Mouse (Mus musculus) liver, embryonic 11.5 days (tissue): ENCODE results near the gene Kcnj5. TPM values are rescaled to one million over a fixed set of nuclear protein-coding genes. Genes with fewer than 3 reads are reported as not detected.
A peak's percentile ranks its signal among the peaks of the same experiment; 100 is the strongest.

Experiments
- ATAC-seq: fragments of 200-750 bp; cut with Nextera tagmentation; replicated peaks from 2 replicates; pipeline ENCODE4 v1.8.0; 2017; ENCODE audit warnings: moderate number of reproducible peaks, mild to moderate bottlenecking, moderate TSS enrichment, moderate library complexity; ENCODE audit not compliant: low FRiP score
- DNase-seq: peaks from one replicate; pipeline ENCODE4 v3.0.0-alpha.2; 2017; ENCODE audit warnings: low spot score
- H3K27ac ChIP-seq: fragments of 300-500 bp; sonication (generic); 2 replicates; pipeline ENCODE4 v1.5.1; 2014; ENCODE audit warnings: mild to moderate bottlenecking, low read depth, low read length, control low read depth
- H3K27me3 ChIP-seq: fragments of 300-500 bp; sonication (generic); replicated peaks from 2 replicates; pipeline ENCODE4 v1.6.1; 2014; ENCODE audit warnings: low read length, mixed read lengths; ENCODE audit not compliant: control insufficient read depth, insufficient read depth
- H3K36me3 ChIP-seq: fragments of 300-500 bp; sonication (generic); 2 replicates; pipeline ENCODE4 v1.6.1; 2014; ENCODE audit warnings: mild to moderate bottlenecking, low read length, moderate library complexity, mixed read lengths; ENCODE audit not compliant: control insufficient read depth, insufficient read depth
- H3K4me1 ChIP-seq: fragments of 300-500 bp; sonication (generic); replicated peaks from 2 replicates; pipeline ENCODE4 v1.6.1; 2014; ENCODE audit warnings: low read length, mixed read lengths; ENCODE audit not compliant: control insufficient read depth, insufficient read depth
- H3K4me2 ChIP-seq: fragments of 300-500 bp; sonication (generic); 2 replicates; pipeline ENCODE4 v1.6.1; 2014; ENCODE audit warnings: mild to moderate bottlenecking, control low read depth, moderate library complexity
- H3K4me3 ChIP-seq: fragments of 300-500 bp; sonication (generic); 2 replicates; pipeline ENCODE4 v1.5.1; 2014; ENCODE audit warnings: low read depth, low read length, control low read depth
- H3K9ac ChIP-seq: fragments of 300-500 bp; sonication (generic); 2 replicates; pipeline ENCODE4 v1.6.1; 2014; ENCODE audit warnings: low read depth, low read length, control low read depth
- H3K9me3 ChIP-seq: fragments of 300-500 bp; sonication (generic); 2 replicates; pipeline ENCODE4 v1.6.1; 2016; ENCODE audit warnings: low read length, inconsistent platforms, mixed read lengths; ENCODE audit not compliant: control insufficient read depth
- WGBS: fragments of 180-500 bp; shearing (Covaris S2); extraction: QIAGEN DNeasy Blood & Tissue Kit; methylation state at CpG from one replicate; pipeline ENCODE4 v1.1.7; 2014; 5-methylcytosine and 5-hydroxymethylcytosine counted together
- polyA plus RNA-seq: library from polyadenylated mRNA; unstranded; fragments of >200 nt; fragmentation: Nextera tagmentation; extraction: Ambion mirVana; gene quantifications from 2 replicates; pipeline ENCODE4 v1.2.1, GENCODE M21; 2014

Kcnj5 gene
- polyA plus RNA-seq, 1 experiment from 2014 or later: 3.7 TPM

DNA sequence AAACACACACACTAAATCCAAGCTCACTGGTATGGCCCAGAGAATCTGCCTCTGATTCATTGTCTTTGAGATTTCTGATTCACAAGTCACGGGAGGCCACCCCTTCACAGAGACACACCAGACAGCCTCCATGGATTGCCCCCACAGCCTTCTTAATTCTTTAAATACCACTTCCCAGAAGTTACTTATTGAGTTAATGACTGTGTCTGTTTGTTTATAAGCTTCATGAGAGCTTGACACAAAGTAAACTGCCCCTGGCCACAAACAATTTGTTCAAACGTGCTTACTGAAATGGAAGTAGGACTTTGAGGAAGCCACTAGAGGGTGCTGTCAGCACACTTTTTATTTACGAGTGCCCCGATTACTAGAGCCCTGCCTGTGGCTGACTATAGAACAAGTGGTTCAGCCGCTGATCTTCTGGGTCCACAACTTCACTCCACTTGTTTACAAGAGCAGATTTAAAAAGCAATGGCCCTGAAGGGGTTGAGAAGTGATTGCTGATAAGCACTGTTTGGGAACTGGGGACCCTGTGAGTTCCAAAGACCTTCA lies 72.2 kb downstream of the Kcnj5 start:
- no peak overlapping the region for H3K4me3 ChIP-seq
- ATAC-seq: 0 out of 2 replicates have a peak, but pooled peaks have one; percentile 41
- no peak overlapping the region for H3K4me2 ChIP-seq
- peak; percentile 42 for DNase-seq
- WGBS: 15% methylated on average over 5 of the region's 5 CpGs
- H3K9me3 ChIP-seq: no peaks in the 10 kb centered on the region
- no peak overlapping the region for H3K9ac ChIP-seq
- H3K27me3 ChIP-seq: no peaks in the 10 kb centered on the region
- H3K27ac ChIP-seq: no peak overlapping the region
- H3K36me3 ChIP-seq: no peaks in the 10 kb centered on the region
- H3K4me1 ChIP-seq: no peaks in the 10 kb centered on the region

Other genes with a start within 250 kb of the Kcnj5 start
- gene Arhgap32, start 228.2 kb downstream of the Kcnj5 start, polyA plus RNA-seq: 1.3 and 1.7 TPM in 2 replicates
- not detected in 2 replicates for gene Kcnj1, start 28.1 kb upstream of the Kcnj5 start, polyA plus RNA-seq
- 23.1 and 24.3 TPM in 2 replicates for gene Fli1, start 198.5 kb upstream of the Kcnj5 start, polyA plus RNA-seq